Mouse (Mus musculus) intestine, postnatal 0 days (tissue): ENCODE measurements around the gene Ppp2r5e. TPM values are rescaled to one million over a fixed set of nuclear protein-coding genes. Genes with fewer than 3 reads are reported as not detected.

ENCODE experiments used
- ATAC-seq: fragments of 200-750 bp; cut with Nextera tagmentation; 2 replicates; pipeline ENCODE4 v1.8.0; 2017; ENCODE audit warnings: mild to moderate bottlenecking, moderate TSS enrichment, moderate library complexity
- H3K27ac ChIP-seq: fragments of 300-500 bp; sonication (generic); 2 replicates; pipeline ENCODE4 v1.5.1; 2014; ENCODE audit warnings: mild to moderate bottlenecking, low read depth, low read length, moderate library complexity
- H3K27me3 ChIP-seq: fragments of 300-500 bp; sonication (generic); replicated peaks from 2 replicates; pipeline ENCODE4 v1.6.1; 2014; ENCODE audit warnings: low read length, mixed read lengths; ENCODE audit not compliant: control insufficient read depth, insufficient read depth
- H3K36me3 ChIP-seq: fragments of 300-500 bp; sonication (generic); 2 replicates; pipeline ENCODE4 v1.6.1; 2014; ENCODE audit warnings: mild to moderate bottlenecking, moderate library complexity; ENCODE audit not compliant: control insufficient read depth, insufficient read depth
- H3K4me1 ChIP-seq: fragments of 300-500 bp; sonication (generic); replicated peaks from 2 replicates; pipeline ENCODE4 v1.6.1; 2014; ENCODE audit warnings: antibody characterized with exemption, low read length, mixed read lengths; ENCODE audit not compliant: control insufficient read depth, insufficient read depth
- H3K4me2 ChIP-seq: fragments of 300-500 bp; sonication (generic); replicated peaks from 2 replicates; pipeline ENCODE4 v1.6.1; 2014; ENCODE audit warnings: low read depth, mild to moderate bottlenecking, moderate library complexity
- H3K4me3 ChIP-seq: fragments of 300-500 bp; sonication (generic); 2 replicates; pipeline ENCODE4 v1.5.1; 2014; ENCODE audit warnings: low read depth, low read length
- H3K9ac ChIP-seq: fragments of 300-500 bp; sonication (generic); 2 replicates; pipeline ENCODE4 v1.6.1; 2014; ENCODE audit warnings: mild to moderate bottlenecking, low read depth, low read length
- H3K9me3 ChIP-seq: fragments of 300-500 bp; sonication (generic); 2 replicates; pipeline ENCODE4 v1.6.1; 2016; ENCODE audit warnings: mixed run types; ENCODE audit not compliant: control insufficient read depth
- CTCF ChIP-seq: sonication (generic); IDR thresholded peaks from 2 replicates; pipeline ENCODE4 v1.5.1; 2016; ENCODE audit warnings: low read depth, mild to moderate bottlenecking, control low read depth, antibody characterized with exemption, moderate library complexity
- WGBS: fragments of 180-500 bp; shearing (Covaris S2); extraction: QIAGEN DNeasy Blood & Tissue Kit; methylation state at CpG from one replicate; pipeline ENCODE4 v1.1.7; 2014; 5-methylcytosine and 5-hydroxymethylcytosine counted together
- polyA plus RNA-seq: library from polyadenylated mRNA; unstranded; fragments of >200 nt; fragmentation: Nextera tagmentation; extraction: Ambion mirVana; gene quantifications from 2 replicates; pipeline ENCODE4 v1.2.1, GENCODE M21; 2015

Gene Ppp2r5e
- polyA plus RNA-seq, 1 experiment from 2014 or later = 7.3 TPM

DNA sequence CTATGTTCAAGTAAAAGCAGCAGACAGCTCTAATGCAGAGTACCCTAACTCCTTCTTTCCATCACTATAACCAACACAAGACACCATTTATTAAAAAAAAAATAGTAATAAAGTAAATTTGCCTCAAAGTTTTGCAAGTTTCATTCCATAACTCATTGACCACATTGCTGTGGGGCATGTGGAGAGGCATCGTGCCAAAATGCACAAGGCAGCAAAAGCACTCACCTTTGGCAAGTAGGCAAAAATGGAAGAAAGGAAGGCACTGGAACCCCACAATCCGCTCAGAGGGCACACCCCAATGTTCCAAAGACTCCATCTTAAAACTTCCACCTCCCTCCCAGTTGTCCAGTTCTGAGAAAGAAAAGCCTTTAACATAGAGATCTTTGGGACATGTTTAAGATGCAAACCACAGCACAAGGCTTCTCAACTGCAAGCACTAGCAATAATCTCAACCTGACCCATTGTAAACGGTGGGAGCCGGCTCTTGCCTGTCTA, 50.6 kb downstream of the Ppp2r5e start:
- H3K27me3 ChIP-seq = no peaks in the 10 kb centered on the region
- no peaks in the 10 kb centered on the region for H3K9me3 ChIP-seq
- WGBS = 86% methylated on average over 4 of the region's 4 CpGs
- no peak overlapping the region for H3K27ac ChIP-seq
- H3K36me3 ChIP-seq = no peaks in the 10 kb centered on the region
- no peak overlapping the region for H3K9ac ChIP-seq
- H3K4me2 ChIP-seq = no peak overlapping the region
- ATAC-seq = no peak
- no peak overlapping the region for H3K4me3 ChIP-seq
- H3K4me1 ChIP-seq = no peaks in the 10 kb centered on the region
- TF ChIP-seq CTCF = no peak

- WGBS = 81% methylated on average over 2 of the region's 2 CpGs
- no peak overlapping the region for H3K4me2 ChIP-seq
- H3K27ac ChIP-seq = no peak overlapping the region
Measured at GRCm38 (mm10) chr12:75544666-75545065, 51.4 kb downstream of the Ppp2r5e start.

GRCm38 (mm10) chr12:75544259-75544658, 51.8 kb downstream of the Ppp2r5e start:
- Histone ChIP-seq H3K4me1 (no peaks in the 10 kb centered on the region), H3K9ac (no peak overlapping the region), H3K36me3 (no peaks in the 10 kb centered on the region), H3K4me3 (no peak overlapping the region), H3K27ac (no peak overlapping the region), H3K4me2 (no peak overlapping the region), H3K9me3 (no peaks in the 10 kb centered on the region), H3K27me3 (no peaks in the 10 kb centered on the region)
- no peak for TF ChIP-seq CTCF
- no peak for ATAC-seq
- 46% methylated on average over 2 of the region's 2 CpGs for WGBS

More at GRCm38 (mm10) chr12:75544666-75545065, 51.4 kb downstream of the Ppp2r5e start:
- H3K9ac ChIP-seq = no peak overlapping the region
- no peaks in the 10 kb centered on the region for H3K36me3 ChIP-seq
- H3K4me3 ChIP-seq = no peak overlapping the region
- no peaks in the 10 kb centered on the region for H3K4me1 ChIP-seq
- H3K9me3 ChIP-seq = no peaks in the 10 kb centered on the region
- no peaks in the 10 kb centered on the region for H3K27me3 ChIP-seq
- no peak for TF ChIP-seq CTCF
- no peak for ATAC-seq

DNA sequence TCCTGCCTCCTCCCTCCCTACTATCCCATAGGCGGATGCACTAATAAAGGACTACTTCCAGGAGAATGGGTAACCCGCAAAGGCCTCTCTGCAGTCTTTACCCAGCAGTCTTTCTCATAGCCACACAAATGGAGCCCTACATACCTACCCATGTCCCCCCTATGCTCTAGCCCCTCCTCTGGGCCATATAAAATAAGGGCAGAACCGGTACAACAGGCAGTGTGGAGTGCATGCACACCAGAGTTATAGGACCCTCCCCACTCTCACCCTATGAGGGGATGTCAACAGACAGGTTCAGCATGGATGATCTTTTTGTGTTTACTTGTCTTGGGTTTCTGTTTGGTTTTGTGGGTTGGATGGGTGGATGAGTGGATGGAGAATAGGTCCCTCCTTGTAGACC, 52.7 kb downstream of the Ppp2r5e start:
- no peaks in the 10 kb centered on the region for H3K4me1 ChIP-seq
- H3K27ac ChIP-seq = no peak overlapping the region
- no peak overlapping the region for H3K9ac ChIP-seq
- H3K36me3 ChIP-seq = no peaks in the 10 kb centered on the region
- no peak overlapping the region for H3K4me3 ChIP-seq
- H3K4me2 ChIP-seq = no peak overlapping the region
- H3K9me3 ChIP-seq = no peaks in the 10 kb centered on the region
- no peak for ATAC-seq
- no peaks in the 10 kb centered on the region for H3K27me3 ChIP-seq
- no peak for TF ChIP-seq CTCF
- 58% methylated on average over 3 of the region's 3 CpGs for WGBS

DNA sequence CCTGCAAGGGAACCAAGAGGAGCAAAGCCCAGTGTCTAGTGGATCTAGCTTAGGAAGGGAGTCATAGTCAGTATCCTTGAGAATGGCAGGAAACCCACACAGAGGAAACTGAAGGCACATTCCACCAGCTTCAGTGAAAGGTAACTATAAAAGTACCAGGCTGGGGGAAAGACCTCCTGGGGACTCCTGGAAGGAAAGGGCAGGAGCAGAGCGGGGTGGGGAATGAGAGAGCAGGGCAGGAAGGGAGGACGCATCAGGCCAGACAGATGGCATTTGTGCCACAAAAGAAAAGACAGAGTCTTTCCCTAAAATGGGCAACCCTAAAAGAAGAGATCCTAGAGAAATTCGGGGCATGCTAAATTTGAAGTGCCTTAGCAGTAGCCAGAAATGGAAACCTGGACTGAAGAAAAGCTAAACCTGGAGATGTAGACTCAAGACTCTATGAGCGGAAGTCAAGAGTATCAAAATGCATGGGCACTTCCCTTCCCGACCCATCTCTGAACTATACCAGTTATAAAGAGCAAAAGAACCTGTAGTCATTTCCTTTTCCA, 55.3 kb downstream of the Ppp2r5e start:
- no peak for ATAC-seq
- H3K9ac ChIP-seq = no peak overlapping the region
- no peaks in the 10 kb centered on the region for H3K27me3 ChIP-seq
- WGBS = 89% methylated on average over 5 of the region's 5 CpGs
- no peak for TF ChIP-seq CTCF
- H3K27ac ChIP-seq = no peak overlapping the region
- no peak overlapping the region for H3K4me3 ChIP-seq
- no peaks in the 10 kb centered on the region for H3K9me3 ChIP-seq
- H3K4me1 ChIP-seq = 0 out of 2 replicates have a peak, but pooled peaks cover 4% of the 10 kb centered on the region
- no peaks in the 10 kb centered on the region for H3K36me3 ChIP-seq
- H3K4me2 ChIP-seq = no peak overlapping the region

DNA sequence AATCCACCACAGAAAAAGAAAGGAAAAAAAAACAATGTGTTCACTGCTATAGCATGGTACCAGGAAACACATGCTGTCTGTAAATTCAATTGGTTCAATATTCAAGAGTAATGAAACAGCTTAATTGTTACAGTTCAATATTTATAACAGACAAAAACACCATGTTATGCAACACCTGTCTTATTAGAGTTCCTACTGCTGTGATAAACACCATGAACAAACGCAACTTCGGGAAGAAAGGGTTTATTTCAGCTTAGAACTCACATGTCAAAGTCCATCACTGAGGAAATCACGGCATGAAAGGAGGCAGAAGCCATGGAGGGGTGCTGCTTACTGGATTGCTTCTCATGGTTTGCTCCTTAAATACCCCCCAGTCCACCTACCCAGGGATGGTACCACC, 56.8 kb downstream of the Ppp2r5e start:
- no peak overlapping the region for H3K27ac ChIP-seq
- H3K4me2 ChIP-seq = no peak overlapping the region
- no peaks in the 10 kb centered on the region for H3K36me3 ChIP-seq
- H3K4me3 ChIP-seq = no peak overlapping the region
- ATAC-seq = peak; percentile 66; the same call in 1 of the 2 replicates
- 31% methylated on average over 3 of the region's 3 CpGs for WGBS
- no peak for TF ChIP-seq CTCF
- 0 out of 2 replicates have a peak, but pooled peaks cover 4% of the 10 kb centered on the region for H3K4me1 ChIP-seq
- no peaks in the 10 kb centered on the region for H3K27me3 ChIP-seq
- no peaks in the 10 kb centered on the region for H3K9me3 ChIP-seq
- H3K9ac ChIP-seq = no peak overlapping the region
